Mouse (Mus musculus) stomach, embryonic 16.5 days (tissue): ENCODE measurements at regions not wholly inside any gene's neighbourhood (a gene's known extent, or its start where the extent isn't known, plus 50 kb on each side); places are given as distances from the start of the nearest gene placed in this dataset.

Experiments used
- ATAC-seq: fragments of 200-750 bp; cut with Nextera tagmentation; 2 replicates; pipeline ENCODE4 v1.8.0; 2017; ENCODE audit warnings: moderate number of reproducible peaks, moderate TSS enrichment; ENCODE audit not compliant: insufficient read depth, low FRiP score
- H3K27ac ChIP-seq: fragments of 300-500 bp; sonication (generic); 2 replicates; pipeline ENCODE4 v1.5.1; 2014; ENCODE audit warnings: low read length
- H3K27me3 ChIP-seq: fragments of 300-500 bp; sonication (generic); 2 replicates; pipeline ENCODE4 v1.6.1; 2014; ENCODE audit warnings: low read length, control low read depth, mixed read lengths; ENCODE audit not compliant: control insufficient read depth, insufficient read depth
- H3K36me3 ChIP-seq: fragments of 300-500 bp; sonication (generic); 2 replicates; pipeline ENCODE4 v1.6.1; 2014; ENCODE audit warnings: low read length; ENCODE audit not compliant: control insufficient read depth, insufficient read depth
- H3K4me1 ChIP-seq: fragments of 300-500 bp; sonication (generic); 2 replicates; pipeline ENCODE4 v1.6.1; 2014; ENCODE audit warnings: low read length, control low read depth, mixed read lengths; ENCODE audit not compliant: control insufficient read depth, insufficient read depth
- H3K4me2 ChIP-seq: fragments of 300-500 bp; sonication (generic); 2 replicates; pipeline ENCODE4 v1.6.1; 2014; ENCODE audit warnings: low read depth, low read length, mixed read lengths
- H3K4me3 ChIP-seq: fragments of 300-500 bp; sonication (generic); replicated peaks from 2 replicates; pipeline ENCODE4 v1.5.1; 2014; ENCODE audit warnings: mild to moderate bottlenecking, low read length
- H3K9ac ChIP-seq: fragments of 300-500 bp; sonication (generic); 2 replicates; pipeline ENCODE4 v1.6.1; 2014; ENCODE audit warnings: low read length
- H3K9me3 ChIP-seq: fragments of 300-500 bp; sonication (generic); replicated peaks from 2 replicates; pipeline ENCODE4 v1.6.1; 2016; ENCODE audit warnings: low read length, control low read depth; ENCODE audit not compliant: control insufficient read depth
- WGBS: fragments of 180-500 bp; shearing (Covaris S2); extraction: QIAGEN DNeasy Blood & Tissue Kit; methylation state at CpG from one replicate; pipeline ENCODE4 v1.1.7; 2014; 5-methylcytosine and 5-hydroxymethylcytosine counted together

DNA sequence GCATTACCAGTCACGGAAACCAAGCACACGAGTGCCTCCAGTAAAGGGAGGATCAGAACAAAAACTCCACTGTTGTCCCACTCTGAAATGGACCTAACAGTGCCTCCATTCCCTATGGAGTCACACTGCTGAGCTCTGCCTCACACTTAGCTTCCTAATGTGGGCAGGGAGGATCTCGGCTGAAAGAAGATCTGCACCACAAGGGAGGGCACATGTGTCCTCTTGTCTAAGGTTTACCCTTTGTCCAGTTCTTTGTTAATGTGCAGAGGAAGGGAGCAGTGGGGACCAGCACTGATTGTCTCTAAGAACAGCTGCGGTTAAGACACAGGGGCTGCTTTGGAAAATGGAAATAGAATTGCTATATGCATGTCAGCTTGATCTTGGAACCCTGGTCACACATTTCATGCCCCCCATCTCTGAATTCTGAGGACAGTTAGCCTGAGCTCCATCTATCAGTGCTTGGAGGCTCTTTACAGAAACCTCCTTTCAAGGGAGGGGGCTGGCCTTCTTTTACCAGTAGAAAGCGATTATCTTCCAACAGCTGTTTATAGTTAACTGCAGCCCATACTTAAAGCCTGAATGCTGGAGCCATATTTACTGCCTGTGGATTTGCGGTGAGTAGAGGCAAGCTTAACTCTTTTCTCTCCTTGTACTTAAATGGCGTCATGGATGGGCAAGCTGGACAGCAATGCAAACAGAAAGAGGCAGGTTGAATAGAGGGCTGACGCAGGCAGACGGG lies 485.5 kb upstream of the Cdh11 start:
- 66% methylated on average over 9 of the region's 9 CpGs for WGBS
- H3K27ac ChIP-seq, result no peak overlapping the region

DNA sequence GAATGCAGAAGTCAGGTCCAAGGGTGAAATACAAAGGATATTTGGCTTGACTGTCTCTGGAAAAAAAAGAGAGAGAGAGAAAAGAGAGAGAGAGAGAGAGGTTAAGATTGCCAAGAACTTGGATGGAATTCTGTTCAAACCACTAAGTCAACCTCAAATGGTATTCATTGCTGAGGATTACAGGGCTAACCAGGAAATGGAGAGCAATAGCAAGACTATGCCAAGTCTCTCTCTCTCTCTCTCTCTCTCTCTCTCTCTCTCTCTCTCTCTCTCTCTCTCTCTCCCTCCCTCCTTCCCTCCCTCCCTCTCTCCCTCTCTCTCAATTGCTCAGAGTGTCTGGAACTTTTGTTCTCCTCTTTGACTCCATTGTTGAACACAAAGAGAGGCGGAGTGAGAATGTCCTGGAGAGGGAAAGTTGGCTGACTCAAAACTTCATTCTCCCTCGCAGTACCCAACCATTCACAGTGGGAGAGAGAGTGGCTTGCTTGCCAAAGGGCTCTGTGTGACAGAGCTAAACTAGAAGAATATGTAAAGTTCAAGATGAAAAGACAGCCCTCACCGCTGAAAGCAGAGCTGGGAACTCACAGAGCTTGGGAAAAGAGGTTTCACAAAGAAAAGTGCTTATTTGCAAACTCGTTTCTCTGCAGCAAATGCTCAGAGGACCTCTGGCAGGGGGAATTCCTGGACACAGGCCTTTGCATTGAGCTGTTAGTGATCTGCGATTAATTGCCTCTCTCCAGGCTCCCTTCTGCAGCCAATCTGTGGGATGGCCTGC lies 487.1 kb upstream of the Cdh11 start:
- Histone ChIP-seq H3K9me3 (no peaks in the 10 kb centered on the region), H3K4me3 (no peak overlapping the region), H3K4me1 (peaks cover 7% of the 10 kb centered on the region; the same call in 1 of the 2 replicates), H3K36me3 (no peaks in the 10 kb centered on the region), H3K27ac (peak overlapping the region; percentile 75), H3K27me3 (no peaks in the 10 kb centered on the region), H3K9ac (0 out of 2 replicates have a peak overlapping the region, but pooled peaks have one; percentile 23), H3K4me2 (no peak overlapping the region)
- no peak for ATAC-seq
- WGBS, result 27% methylated on average over 5 of the region's 5 CpGs

More for the DNA sequence above, 485.5 kb upstream of the Cdh11 start:
- H3K4me2 ChIP-seq, result no peak overlapping the region
- no peak overlapping the region for H3K4me3 ChIP-seq
- peaks cover 7% of the 10 kb centered on the region; the same call in 1 of the 2 replicates for H3K4me1 ChIP-seq
- H3K9ac ChIP-seq, result no peak overlapping the region
- no peaks in the 10 kb centered on the region for H3K9me3 ChIP-seq
- no peak for ATAC-seq
- no peaks in the 10 kb centered on the region for H3K27me3 ChIP-seq
- H3K36me3 ChIP-seq, result no peaks in the 10 kb centered on the region

DNA sequence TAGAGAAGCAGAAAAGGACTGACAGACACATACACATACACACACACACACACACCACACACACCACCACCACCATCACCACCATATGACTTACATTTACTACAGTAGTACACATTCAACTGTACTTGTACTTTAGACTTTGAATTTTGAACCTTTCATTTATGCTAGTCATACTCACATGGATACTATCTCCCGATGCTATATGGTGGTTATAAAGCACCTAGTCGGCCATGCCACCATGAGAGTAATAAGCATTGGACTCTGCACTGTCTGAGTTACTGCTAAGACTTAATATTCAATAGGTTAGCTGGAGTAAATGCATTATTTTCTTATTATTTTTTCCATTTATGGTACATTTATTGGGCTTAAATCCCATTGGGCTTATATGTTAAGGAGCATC lies 488.0 kb upstream of the Cdh11 start:
- Histone ChIP-seq H3K4me2 (no peak overlapping the region), H3K4me1 (peaks cover 7% of the 10 kb centered on the region; the same call in 1 of the 2 replicates), H3K9ac (no peak overlapping the region), H3K27ac (no peak overlapping the region; the same call in 1 of the 2 replicates), H3K27me3 (no peaks in the 10 kb centered on the region), H3K9me3 (no peaks in the 10 kb centered on the region), H3K36me3 (no peaks in the 10 kb centered on the region), H3K4me3 (no peak overlapping the region)
- WGBS, result 93% methylated on average over 2 of the region's 2 CpGs
- peak; percentile 22; the same call in 1 of the 2 replicates for ATAC-seq

DNA sequence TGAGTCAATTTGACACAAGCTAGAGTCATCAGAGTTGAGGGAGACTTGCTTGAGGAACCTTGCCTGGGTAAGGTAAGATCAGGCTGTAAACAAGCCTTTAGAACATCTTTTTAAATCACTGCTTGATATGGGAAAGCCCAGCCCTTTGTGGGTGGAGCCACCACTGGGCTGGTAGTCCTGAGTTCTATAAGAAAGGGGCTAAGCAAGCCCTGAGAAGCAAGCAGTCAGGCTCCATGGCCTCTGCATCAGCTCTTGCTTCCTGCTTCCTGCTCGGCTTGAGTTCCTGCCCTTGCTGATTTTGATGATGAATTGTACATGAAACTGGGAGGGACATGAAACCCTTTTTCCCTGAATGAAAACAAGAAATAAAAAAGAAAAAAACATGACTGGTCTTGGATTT lies 496.4 kb upstream of the Cdh11 start:
- 28% methylated on average over 1 of the region's 1 CpGs for WGBS
- H3K27ac ChIP-seq, result no peak overlapping the region
- H3K4me2 ChIP-seq, result no peak overlapping the region
- ATAC-seq, result no peak
- no peak overlapping the region for H3K4me3 ChIP-seq
- no peaks in the 10 kb centered on the region for H3K4me1 ChIP-seq
- no peaks in the 10 kb centered on the region for H3K9me3 ChIP-seq
- no peaks in the 10 kb centered on the region for H3K36me3 ChIP-seq
- H3K27me3 ChIP-seq, result no peaks in the 10 kb centered on the region
- no peak overlapping the region for H3K9ac ChIP-seq

DNA sequence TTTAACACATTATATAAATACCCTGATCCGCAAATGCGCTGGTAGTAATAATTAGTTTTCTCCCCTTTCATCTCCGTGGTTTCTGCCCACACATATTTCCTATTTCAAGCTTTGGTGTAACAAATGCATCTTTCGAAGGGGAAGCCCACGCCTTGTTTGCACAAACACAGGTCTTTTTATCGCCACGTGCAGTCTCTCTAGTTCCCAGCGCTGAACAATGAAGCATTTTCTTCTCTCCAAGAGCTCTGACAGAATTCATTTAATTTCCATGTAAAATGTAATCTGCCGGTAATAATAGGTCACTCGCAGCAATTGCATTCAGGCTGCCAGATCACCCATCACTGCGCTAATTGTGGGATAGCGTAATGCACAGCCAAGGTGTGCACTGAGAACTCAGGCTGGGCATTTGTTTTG lies 503.1 kb upstream of the Cdh11 start:
- 52% methylated on average over 12 of the region's 12 CpGs for WGBS
- Histone ChIP-seq H3K4me2 (no peak overlapping the region), H3K9me3 (no peaks in the 10 kb centered on the region), H3K4me3 (no peak overlapping the region), H3K27me3 (no peaks in the 10 kb centered on the region), H3K36me3 (no peaks in the 10 kb centered on the region), H3K9ac (no peak overlapping the region), H3K27ac (no peak overlapping the region), H3K4me1 (no peaks in the 10 kb centered on the region)
- ATAC-seq, result no peak

DNA sequence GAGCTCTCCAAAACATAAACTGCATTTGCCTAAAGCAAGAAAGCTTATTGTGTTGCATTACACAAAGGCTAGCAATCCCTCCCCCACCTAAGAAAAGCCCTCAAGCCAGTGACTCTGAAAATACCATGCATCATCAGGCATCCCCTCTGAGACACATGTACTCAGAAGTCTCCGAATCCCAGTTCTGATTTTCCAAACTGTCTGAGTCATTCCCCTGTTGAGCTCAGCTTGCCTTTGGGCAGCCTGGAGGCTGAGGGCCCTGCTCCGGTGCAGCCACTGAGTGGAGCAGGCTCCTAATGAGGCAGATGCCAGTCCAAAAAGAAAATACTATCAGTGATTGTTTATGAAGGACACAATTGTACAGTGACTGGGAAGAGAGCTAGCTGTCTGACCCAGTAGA lies 507.5 kb upstream of the Cdh11 start:
- WGBS, result 63% methylated on average over 2 of the region's 2 CpGs
- no peak overlapping the region for H3K4me3 ChIP-seq
- no peaks in the 10 kb centered on the region for H3K9me3 ChIP-seq

DNA sequence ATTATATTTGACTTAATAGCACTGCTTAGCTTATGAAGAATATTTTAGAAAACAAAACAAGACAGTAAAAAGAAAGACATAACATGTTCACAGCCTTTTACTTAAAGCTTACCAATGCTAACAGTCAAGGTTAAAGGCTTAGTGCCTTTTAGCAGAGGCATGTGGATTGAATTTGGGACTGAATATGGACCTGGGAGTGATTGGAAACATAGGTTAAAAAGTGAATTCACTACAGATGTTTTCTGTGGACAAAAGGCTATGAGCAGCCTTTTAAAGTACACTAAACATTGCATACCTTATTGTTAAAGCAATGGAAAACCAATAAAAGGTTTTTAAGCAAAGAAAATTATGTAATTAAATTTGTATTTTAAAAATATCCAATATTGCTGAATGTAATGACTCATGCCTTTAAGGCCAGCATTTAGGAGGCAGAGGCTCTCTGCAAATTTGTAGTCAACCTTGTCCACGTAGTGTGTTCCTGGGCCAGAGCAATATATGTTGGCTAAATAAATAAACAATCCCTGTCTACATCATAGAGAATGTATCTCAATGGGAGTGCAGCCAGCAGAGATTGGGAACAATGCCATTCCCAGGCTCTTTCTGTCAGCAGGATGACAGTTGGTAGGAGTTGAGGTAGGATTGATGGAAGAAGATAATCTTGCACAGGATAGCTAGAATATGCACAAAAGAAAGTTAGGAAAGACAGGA lies 521.2 kb upstream of the Cdh11 start:
- no peak overlapping the region for H3K27ac ChIP-seq
- no peak for ATAC-seq
- H3K4me1 ChIP-seq, result no peaks in the 10 kb centered on the region
- no peak overlapping the region for H3K4me3 ChIP-seq
- 50% methylated on average over 1 of the region's 1 CpGs for WGBS
- no peak overlapping the region for H3K4me2 ChIP-seq
- H3K9me3 ChIP-seq, result no peaks in the 10 kb centered on the region
- H3K36me3 ChIP-seq, result no peaks in the 10 kb centered on the region
- no peak overlapping the region for H3K9ac ChIP-seq
- no peaks in the 10 kb centered on the region for H3K27me3 ChIP-seq

More for the DNA sequence above, 507.5 kb upstream of the Cdh11 start:
- Histone ChIP-seq H3K27me3 (no peaks in the 10 kb centered on the region), H3K36me3 (no peaks in the 10 kb centered on the region), H3K9ac (no peak overlapping the region), H3K27ac (no peak overlapping the region), H3K4me2 (no peak overlapping the region), H3K4me1 (no peaks in the 10 kb centered on the region)
- ATAC-seq, result no peak

DNA sequence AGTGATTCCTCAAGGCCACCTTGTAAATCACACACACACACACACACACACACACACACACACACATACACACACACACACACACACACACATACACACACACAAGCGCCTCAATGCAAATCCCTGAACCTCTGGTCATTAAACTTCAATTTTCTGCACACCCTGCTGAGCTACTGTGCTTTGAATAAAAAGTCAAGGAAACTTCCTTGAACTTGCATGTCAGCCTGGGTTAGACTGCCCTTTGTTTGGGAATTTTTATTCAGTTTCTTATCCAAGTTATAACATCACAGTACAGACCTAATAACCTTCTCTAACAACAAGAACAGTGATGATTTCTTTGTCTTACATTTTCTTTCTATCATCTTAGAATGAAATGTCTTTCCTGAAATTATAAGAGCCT lies 528.1 kb upstream of the Cdh11 start:
- H3K36me3 ChIP-seq, result no peaks in the 10 kb centered on the region

More for the DNA sequence above, 528.1 kb upstream of the Cdh11 start:
- H3K27me3 ChIP-seq, result no peaks in the 10 kb centered on the region
- H3K27ac ChIP-seq, result no peak overlapping the region
- no peaks in the 10 kb centered on the region for H3K9me3 ChIP-seq
- no peak overlapping the region for H3K4me3 ChIP-seq
- no peak overlapping the region for H3K4me2 ChIP-seq
- no peak overlapping the region for H3K9ac ChIP-seq
- H3K4me1 ChIP-seq, result no peaks in the 10 kb centered on the region
- ATAC-seq, result no peak
- 67% methylated on average over 1 of the region's 1 CpGs for WGBS
